Mouse (Mus musculus) bone marrow, adult 2 months (tissue): ENCODE measurements around the gene Ccdc114.

ENCODE experiments used
- CTCF ChIP-seq: fragments of 200-500 bp; IDR thresholded peaks from 2 replicates; pipeline ENCODE4 v1.5.1; 2011; ENCODE audit warnings: low read length, control low read depth; ENCODE audit not compliant: control insufficient read depth, insufficient read depth
- POLR2A ChIP-seq: fragments of 200-500 bp; IDR thresholded peaks from 2 replicates; pipeline ENCODE4 v1.6.1; 2011; ENCODE audit warnings: low read depth, mild to moderate bottlenecking, control low read depth, low read length, borderline replicate concordance; ENCODE audit not compliant: control insufficient read depth

DNA sequence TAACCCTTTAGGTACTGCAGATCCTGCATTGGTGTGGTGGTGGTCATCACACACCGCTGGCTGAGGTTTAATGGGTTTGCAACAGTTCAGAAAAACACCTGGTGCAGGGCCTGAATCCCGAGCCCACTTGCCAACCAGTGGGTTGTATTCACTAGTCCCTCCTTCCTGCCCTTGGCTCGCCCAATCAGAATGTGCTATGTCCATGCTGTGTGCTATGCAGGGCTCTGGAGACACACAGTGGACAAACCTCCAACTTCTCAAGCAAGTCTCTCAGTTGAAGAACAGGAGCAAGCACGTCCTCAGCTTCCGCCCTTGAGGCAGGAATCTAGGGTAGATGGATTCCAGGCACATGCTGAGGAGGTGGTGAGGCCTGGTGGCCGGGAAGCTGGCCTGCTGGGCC is 50.6 kb downstream of the Ccdc114 start:
- TF ChIP-seq POLR2A (no peak), CTCF (no peak)
